Mouse (Mus musculus): ENCODE measurements around the gene E130308A19Rik. TPM values are rescaled to one million over a fixed set of nuclear protein-coding genes. Genes with fewer than 3 reads are reported as not detected.
A peak's percentile ranks its signal among the peaks of the same experiment; 100 is the strongest.

E130308A19Rik gene
- 1 to 10 TPM; 7.8 to 9.5 TPM for total RNA-seq (2021)
- long read RNA-seq, experiment 1, full-length matches to known transcripts: 2 of 4 reads
- long read RNA-seq, experiment 1, partial matches to known transcripts: 1 of 4 reads
- long read RNA-seq, experiment 1, other reads (novel, unspliced or antisense): 1 of 4 reads
- long read RNA-seq, experiment 2, full-length matches to known transcripts: 1 of 7 reads
- long read RNA-seq, experiment 2, partial matches to known transcripts: 3 of 7 reads
- long read RNA-seq, experiment 2, other reads (novel, unspliced or antisense): 3 of 7 reads

DNA sequence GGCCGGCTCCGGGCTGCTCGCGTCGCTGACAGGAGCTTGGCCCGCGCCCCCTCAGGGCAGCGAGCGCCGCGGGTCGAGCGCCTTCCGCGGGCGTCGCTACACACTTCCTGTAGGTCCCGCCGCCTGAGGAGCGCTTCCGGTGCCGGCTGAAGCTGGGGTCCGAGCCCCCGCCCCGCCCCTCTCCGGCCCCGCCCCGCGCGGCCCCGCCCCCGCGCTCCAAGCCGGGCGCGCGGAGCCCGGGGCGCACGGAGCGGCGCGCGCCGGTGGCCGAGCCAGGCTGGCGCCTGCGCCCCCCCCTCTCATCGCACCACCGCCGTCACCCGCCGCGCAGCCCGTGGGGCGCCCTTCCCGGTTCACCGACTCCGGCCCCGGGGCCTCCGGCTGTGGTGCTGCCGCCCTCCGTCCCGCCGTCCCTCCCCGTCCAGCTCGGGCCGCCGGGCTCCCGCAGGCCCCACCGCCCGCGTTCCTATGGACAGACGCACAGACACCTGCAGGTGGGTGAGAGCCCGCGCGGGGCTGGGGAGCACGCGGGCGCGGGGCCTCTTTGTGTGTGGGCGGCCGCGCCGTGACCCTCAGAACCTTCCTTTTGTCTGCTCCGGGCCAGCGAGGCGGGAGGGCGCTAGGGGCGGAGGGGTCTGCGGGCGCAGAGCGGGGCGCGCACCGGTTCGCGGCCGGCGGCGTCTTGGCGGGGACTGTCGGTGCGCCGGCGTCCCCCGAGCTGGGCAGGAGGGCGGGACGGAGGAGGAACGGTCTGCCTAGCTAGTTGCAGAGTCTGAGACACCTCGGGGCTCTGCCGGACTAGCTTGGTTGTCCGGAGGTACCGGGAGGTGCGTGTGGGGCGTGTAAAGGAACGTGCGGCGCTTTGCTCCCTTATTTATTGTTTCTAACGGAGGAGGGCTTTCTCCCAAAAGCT is at the start of gene E130308A19Rik:
TSS of gene E130308A19Rik (plus strand) at position 214 of the 913 bp plus-strand sequence.
- DNase-seq: peak; percentile 79 to 86
- intact Hi-C loops (cut with DNase I): loop anchor here (5.0 kb wide), 1 partner anchor 36 kb away; no protein-coding TSS in a partner anchor

GRCm38 (mm10) chr4:59580495-59581281 is 45.3 kb upstream of the E130308A19Rik start:
- peak; percentile 19 to 31 for DNase-seq
- intact Hi-C loops (cut with DNase I): no loop called here

DNA sequence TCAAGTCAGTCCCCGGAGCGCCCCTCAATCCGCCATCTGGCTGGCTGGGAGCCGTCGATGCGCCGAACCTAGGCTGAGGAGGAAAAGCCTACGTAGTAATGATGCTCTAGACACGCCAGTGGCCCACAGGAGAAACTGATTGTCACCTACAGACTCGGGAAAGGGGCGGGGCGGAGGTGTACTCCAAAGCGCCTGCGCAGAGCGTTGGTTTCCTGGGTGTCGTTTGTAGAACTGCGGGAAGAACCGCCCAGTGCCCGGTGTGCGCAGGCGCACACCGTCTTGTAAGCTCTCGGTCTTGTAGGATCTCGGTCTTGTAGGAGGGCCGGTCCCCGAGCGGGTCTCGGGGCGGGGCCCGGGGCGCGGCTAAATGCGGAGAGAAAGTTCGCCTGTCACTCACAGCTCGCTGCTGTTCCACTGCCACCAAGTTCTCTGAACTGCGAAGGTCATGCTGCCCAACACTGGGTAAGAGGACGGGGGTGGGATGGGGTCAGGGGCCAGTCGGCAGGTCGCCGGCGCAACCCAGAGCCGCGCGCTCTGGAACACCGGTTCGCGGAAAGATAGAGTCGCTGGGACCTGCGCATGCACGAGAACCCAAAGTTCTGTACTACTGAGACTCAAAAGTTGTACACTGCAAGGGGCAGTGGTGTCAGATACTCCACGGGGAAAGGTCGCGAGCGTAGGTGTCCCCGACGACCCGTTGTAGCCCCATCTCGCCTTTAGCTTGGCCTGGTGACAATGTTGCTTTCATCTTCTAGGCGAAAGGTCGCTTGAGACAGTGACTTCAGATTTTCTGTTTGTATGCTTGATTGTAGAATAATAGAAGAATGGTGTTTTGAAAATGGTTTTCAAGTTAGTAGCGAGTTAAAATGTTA is 44.5 kb upstream of the E130308A19Rik start, which contains the start of gene Hsdl2:
TSS of gene Hsdl2 (plus strand) at position 250 of the 872 bp plus-strand sequence.
- peak; percentile 97 for DNase-seq
- intact Hi-C loops (cut with DNase I): no loop called here

DNA sequence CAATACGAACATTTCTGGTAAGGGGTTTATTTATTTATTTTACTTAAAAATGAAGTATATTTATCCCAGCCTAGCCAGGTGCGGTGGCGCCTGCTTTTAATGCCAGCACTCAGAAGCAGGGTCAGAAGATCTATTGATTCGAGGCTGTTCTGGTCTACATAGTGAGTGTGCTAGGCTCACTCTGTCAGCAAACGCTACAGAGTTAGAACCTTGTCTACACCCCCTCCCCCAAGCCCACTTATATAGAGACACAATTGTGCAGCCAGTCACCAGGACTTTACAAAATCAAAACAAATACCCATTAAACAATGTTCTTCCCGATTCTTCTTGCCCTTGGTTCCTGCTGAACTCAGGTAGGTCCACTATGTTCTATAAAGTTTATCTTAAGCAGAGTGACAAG is 43.8 kb upstream of the E130308A19Rik start:
- intact Hi-C loops (cut with DNase I): no loop called here

GRCm38 (mm10) chr4:59585097-59585496 is 40.9 kb upstream of the E130308A19Rik start:
- DNase-seq: peak; percentile 37 to 76
- intact Hi-C loops (cut with DNase I): no loop called here

More for the DNA sequence above, 43.8 kb upstream of the E130308A19Rik start:
- peak in 1 of 2 experiments; percentile 10 for DNase-seq

GRCm38 (mm10) chr4:59587215-59587871 is 38.7 kb upstream of the E130308A19Rik start:
- intact Hi-C loops (cut with DNase I): no loop called here
- no peak for DNase-seq

DNA sequence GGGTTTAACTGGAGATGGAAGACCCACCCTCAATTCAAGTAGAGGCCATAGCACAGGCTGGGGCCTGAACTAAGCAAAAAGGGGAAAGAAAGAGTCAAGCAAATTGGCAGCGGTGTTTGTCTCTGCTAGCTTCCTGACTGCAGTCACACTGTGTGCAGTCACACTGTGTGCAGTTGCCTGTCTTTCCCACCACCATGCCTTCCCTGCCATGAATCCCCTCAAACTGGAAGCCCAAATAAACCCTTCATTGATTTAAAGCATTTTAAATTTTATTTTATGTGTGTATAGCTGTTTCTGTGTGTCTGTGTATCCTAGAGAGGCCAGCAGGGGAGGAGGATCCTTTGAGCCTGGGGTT is 38.2 kb upstream of the E130308A19Rik start:
- DNase-seq: no peak
- intact Hi-C loops (cut with DNase I): no loop called here

DNA sequence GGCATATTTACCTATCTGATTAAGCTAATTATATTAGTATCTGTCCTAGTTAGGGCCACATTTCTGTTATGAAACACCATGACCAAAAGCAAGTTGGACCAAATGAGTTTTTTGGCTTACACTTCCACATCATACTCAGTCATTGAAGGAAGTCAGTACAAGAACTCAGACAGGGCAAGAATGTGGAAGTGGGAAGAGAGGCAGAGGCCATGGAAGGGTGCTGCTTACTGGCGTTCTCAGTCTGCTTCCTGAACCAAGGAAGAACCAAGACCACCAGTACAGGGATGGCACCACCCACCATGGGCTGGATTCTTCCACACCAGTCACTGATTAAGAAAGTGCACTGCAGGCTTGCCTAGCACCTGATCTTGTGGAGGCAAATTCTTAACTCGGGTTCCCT is 31.4 kb upstream of the E130308A19Rik start:
- DNase-seq: no peak
- intact Hi-C loops (cut with DNase I): no loop called here

- no peak for DNase-seq
- intact Hi-C loops (cut with DNase I): no loop called here
These were observed 29.5 kb upstream of the E130308A19Rik start for GRCm38 (mm10) chr4:59596556-59596955.

GRCm38 (mm10) chr4:59602704-59603103 is 23.3 kb upstream of the E130308A19Rik start:
- no peak for DNase-seq
- intact Hi-C loops (cut with DNase I): no loop called here

GRCm38 (mm10) chr4:59604892-59605291 is 21.1 kb upstream of the E130308A19Rik start:
- intact Hi-C loops (cut with DNase I): no loop called here

DNA sequence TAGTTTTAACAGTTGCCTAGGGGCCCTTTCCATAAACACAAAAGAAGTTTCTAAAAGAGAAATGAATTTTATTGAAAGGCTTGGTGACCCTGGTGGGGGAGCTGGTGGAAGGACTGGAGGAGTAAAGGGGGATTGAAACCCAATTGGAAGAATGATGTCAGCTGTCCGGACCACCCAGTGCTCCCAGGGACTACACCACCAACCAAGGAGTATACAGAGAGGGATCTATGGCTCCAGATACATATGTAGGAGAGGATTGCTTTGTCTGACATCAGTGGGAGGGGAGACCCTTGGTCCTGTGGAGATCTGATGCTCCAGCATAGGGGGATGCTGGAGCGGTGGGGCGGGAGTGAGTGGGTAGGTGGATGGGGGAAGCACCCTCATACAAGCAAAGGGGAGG is 20.5 kb upstream of the E130308A19Rik start:
- intact Hi-C loops (cut with DNase I): no loop called here
- no peak for DNase-seq

More at GRCm38 (mm10) chr4:59604892-59605291, 21.1 kb upstream of the E130308A19Rik start:
- no peak for DNase-seq

- DNase-seq: no peak
- intact Hi-C loops (cut with DNase I): no loop called here
These were observed 15.6 kb upstream of the E130308A19Rik start for GRCm38 (mm10) chr4:59610411-59610810.

DNA sequence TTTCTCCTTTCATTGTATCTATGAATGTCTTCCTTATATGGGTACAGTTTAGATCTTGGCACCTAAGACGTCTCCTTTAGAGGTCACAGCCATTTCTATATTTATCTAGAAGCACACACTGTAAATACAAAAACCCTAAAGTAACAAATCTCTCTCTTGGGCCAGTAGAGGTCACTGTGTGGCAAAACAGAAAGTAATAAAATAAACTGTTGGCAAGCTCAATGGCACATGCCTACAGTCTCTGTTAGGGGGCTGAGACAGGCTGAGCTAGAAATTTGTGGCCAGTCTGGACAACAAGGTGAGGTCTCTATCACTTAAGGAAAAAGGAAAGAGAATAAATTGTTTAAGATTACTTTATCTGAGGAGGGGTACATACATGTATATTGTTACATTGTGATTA is 11.0 kb upstream of the E130308A19Rik start:
- peak; percentile 19 to 36 for DNase-seq
- intact Hi-C loops (cut with DNase I): loop anchor here (5.0 kb wide), 3 partner anchors 167 to 312 kb away; no protein-coding TSS in a partner anchor

- intact Hi-C loops (cut with DNase I): loop anchor here (5.0 kb wide), 4 partner anchors 143 to 308 kb away; no protein-coding TSS in a partner anchor
- DNase-seq: no peak
These were observed 6.3 kb upstream of the E130308A19Rik start for GRCm38 (mm10) chr4:59619611-59620245.

GRCm38 (mm10) chr4:59625676-59625997 is 374 bp upstream of the E130308A19Rik start:
- intact Hi-C loops (cut with DNase I): loop anchor here (5.0 kb wide), 1 partner anchor 37 kb away; no protein-coding TSS in a partner anchor
- DNase-seq: no peak

GRCm38 (mm10) chr4:59628255-59628654 is 2.2 kb downstream of the E130308A19Rik start:
- DNase-seq: no peak
- intact Hi-C loops (cut with DNase I): loop anchor here (5.0 kb wide), 1 partner anchor 34 kb away; no protein-coding TSS in a partner anchor

Measured in heart, postnatal 14 days (tissue).